Mouse (Mus musculus) lung, embryonic 15.5 days (tissue): Measurements from ENCODE around the gene Vps37b. TPM values are rescaled to one million over a fixed set of nuclear protein-coding genes. Genes with fewer than 3 reads are reported as not detected.

Experiments
- ATAC-seq: fragments of 200-750 bp; cut with Nextera tagmentation; 2 replicates; pipeline ENCODE4 v1.8.0; 2017; ENCODE audit warnings: moderate number of reproducible peaks, borderline replicate concordance; ENCODE audit not compliant: low FRiP score, low TSS enrichment; ENCODE audit errors: extremely low read depth
- H3K27ac ChIP-seq: fragments of 300-500 bp; sonication (generic); 2 replicates; pipeline ENCODE4 v1.5.1; 2015; ENCODE audit warnings: moderate library complexity, mild to moderate bottlenecking, inconsistent platforms
- H3K27me3 ChIP-seq: fragments of 300-500 bp; sonication (generic); 2 replicates; pipeline ENCODE4 v1.6.1; 2015; ENCODE audit warnings: inconsistent platforms
- H3K36me3 ChIP-seq: fragments of 300-500 bp; sonication (generic); 2 replicates; pipeline ENCODE4 v1.6.1; 2015; ENCODE audit warnings: inconsistent platforms
- H3K4me1 ChIP-seq: fragments of 300-500 bp; sonication (generic); 2 replicates; pipeline ENCODE4 v1.6.1; 2015; ENCODE audit warnings: inconsistent platforms
- H3K4me2 ChIP-seq: fragments of 300-500 bp; sonication (generic); 2 replicates; pipeline ENCODE4 v1.6.1; 2015; ENCODE audit warnings: inconsistent platforms, mild to moderate bottlenecking, moderate library complexity
- H3K4me3 ChIP-seq: fragments of 300-500 bp; sonication (generic); 2 replicates; pipeline ENCODE4 v1.5.1; 2015; ENCODE audit warnings: mild to moderate bottlenecking, inconsistent platforms
- H3K9ac ChIP-seq: fragments of 300-500 bp; sonication (generic); 2 replicates; pipeline ENCODE4 v1.6.1; 2015; ENCODE audit warnings: inconsistent platforms
- H3K9me3 ChIP-seq: fragments of 300-500 bp; sonication (generic); 2 replicates; pipeline ENCODE4 v1.6.1; 2016; ENCODE audit warnings: inconsistent platforms
- WGBS: fragments of 180-500 bp; shearing (Covaris S2); methylation state at CpG from one replicate; pipeline ENCODE4 v1.1.7; 2015; 5-methylcytosine and 5-hydroxymethylcytosine counted together
- polyA plus RNA-seq: library from polyadenylated mRNA; unstranded; fragments of >200 nt; fragmentation: Nextera tagmentation; extraction: Ambion mirVana; gene quantifications from 2 replicates; pipeline ENCODE4 v1.2.1, GENCODE M21; 2015

Gene Vps37b
- polyA plus RNA-seq, 1 experiment from 2014 or later: 41.3 TPM

GRCm38 (mm10) chr5:124043212-124043978 lies 11.3 kb upstream of the Vps37b start:
- Histone ChIP-seq H3K27ac (peak overlapping the region; percentile 25; the same call in 1 of the 2 replicates), H3K9ac (no peak overlapping the region), H3K4me1 (peaks cover 9% of the 10 kb centered on the region), H3K4me2 (0 out of 2 replicates have a peak overlapping the region, but pooled peaks have one; percentile 4), H3K36me3 (no peaks in the 10 kb centered on the region), H3K27me3 (no peaks in the 10 kb centered on the region), H3K9me3 (no peaks in the 10 kb centered on the region), H3K4me3 (no peak overlapping the region)
- ATAC-seq: peak; percentile 37; the same call in 1 of the 2 replicates
- 41% methylated on average over 10 of the region's 10 CpGs for WGBS

- no peak overlapping the region for H3K4me2 ChIP-seq
- no peaks in the 10 kb centered on the region for H3K36me3 ChIP-seq
- no peak overlapping the region for H3K4me3 ChIP-seq
- H3K9me3 ChIP-seq: no peaks in the 10 kb centered on the region
- H3K27ac ChIP-seq: no peak overlapping the region
- H3K4me1 ChIP-seq: peaks cover 13% of the 10 kb centered on the region
- no peak for ATAC-seq
- WGBS: 62% methylated on average over 9 of the region's 9 CpGs
- H3K9ac ChIP-seq: no peak overlapping the region
- H3K27me3 ChIP-seq: no peaks in the 10 kb centered on the region
These were observed 9.0 kb upstream of the Vps37b start for GRCm38 (mm10) chr5:124041097-124041496.

GRCm38 (mm10) chr5:124039602-124040001 lies 7.5 kb upstream of the Vps37b start:
- H3K9ac ChIP-seq: no peak overlapping the region
- H3K4me2 ChIP-seq: no peak overlapping the region
- H3K4me1 ChIP-seq: peaks cover 13% of the 10 kb centered on the region
- no peak overlapping the region for H3K4me3 ChIP-seq
- ATAC-seq: no peak
- H3K27me3 ChIP-seq: no peaks in the 10 kb centered on the region
- H3K27ac ChIP-seq: no peak overlapping the region
- WGBS: 85% methylated on average over 6 of the region's 6 CpGs
- no peaks in the 10 kb centered on the region for H3K9me3 ChIP-seq
- no peaks in the 10 kb centered on the region for H3K36me3 ChIP-seq

GRCm38 (mm10) chr5:124036836-124037235 lies 4.8 kb upstream of the Vps37b start:
- 0 out of 2 replicates have a peak, but pooled peaks cover 4% of the 10 kb centered on the region for H3K4me1 ChIP-seq

GRCm38 (mm10) chr5:124036341-124036740 lies 4.3 kb upstream of the Vps37b start:
- Histone ChIP-seq H3K9me3 (no peaks in the 10 kb centered on the region), H3K27ac (no peak overlapping the region), H3K4me2 (no peak overlapping the region), H3K4me1 (0 out of 2 replicates have a peak, but pooled peaks cover 4% of the 10 kb centered on the region), H3K4me3 (no peak overlapping the region), H3K27me3 (no peaks in the 10 kb centered on the region), H3K36me3 (no peaks in the 10 kb centered on the region), H3K9ac (no peak overlapping the region)
- WGBS: 28% methylated on average over 6 of the region's 6 CpGs
- ATAC-seq: no peak

More at GRCm38 (mm10) chr5:124036836-124037235, 4.8 kb upstream of the Vps37b start:
- ATAC-seq: no peak
- WGBS: 63% methylated on average over 5 of the region's 5 CpGs
- Histone ChIP-seq H3K4me3 (no peak overlapping the region), H3K27ac (no peak overlapping the region), H3K36me3 (no peaks in the 10 kb centered on the region), H3K4me2 (no peak overlapping the region), H3K9ac (no peak overlapping the region), H3K27me3 (no peaks in the 10 kb centered on the region), H3K9me3 (no peaks in the 10 kb centered on the region)

- Histone ChIP-seq H3K27ac (no peak overlapping the region), H3K4me2 (no peak overlapping the region), H3K36me3 (no peaks in the 10 kb centered on the region), H3K4me3 (no peak overlapping the region), H3K9me3 (no peaks in the 10 kb centered on the region), H3K4me1 (0 out of 2 replicates have a peak, but pooled peaks cover 9% of the 10 kb centered on the region), H3K9ac (no peak overlapping the region), H3K27me3 (no peaks in the 10 kb centered on the region)
- ATAC-seq: no peak
- WGBS: 63% methylated on average over 8 of the region's 8 CpGs
These were observed 3.7 kb upstream of the Vps37b start for GRCm38 (mm10) chr5:124035806-124036205.

- 79% methylated on average over 9 of the region's 9 CpGs for WGBS
- no peak overlapping the region for H3K4me2 ChIP-seq
- H3K4me3 ChIP-seq: no peak overlapping the region
- ATAC-seq: no peak
- no peaks in the 10 kb centered on the region for H3K36me3 ChIP-seq
- H3K27ac ChIP-seq: no peak overlapping the region
- H3K4me1 ChIP-seq: peaks cover 13% of the 10 kb centered on the region
- no peak overlapping the region for H3K9ac ChIP-seq
- H3K9me3 ChIP-seq: no peaks in the 10 kb centered on the region
- H3K27me3 ChIP-seq: no peaks in the 10 kb centered on the region
These were observed 3.3 kb upstream of the Vps37b start for GRCm38 (mm10) chr5:124035406-124035805.

GRCm38 (mm10) chr5:124034471-124034870 lies 2.4 kb upstream of the Vps37b start:
- no peaks in the 10 kb centered on the region for H3K36me3 ChIP-seq
- 61% methylated on average over 11 of the region's 11 CpGs for WGBS
- ATAC-seq: no peak
- no peak overlapping the region for H3K4me2 ChIP-seq
- H3K9me3 ChIP-seq: no peaks in the 10 kb centered on the region
- peaks cover 22% of the 10 kb centered on the region for H3K4me1 ChIP-seq
- H3K27ac ChIP-seq: no peak overlapping the region
- no peak overlapping the region for H3K9ac ChIP-seq
- no peak overlapping the region for H3K4me3 ChIP-seq
- no peaks in the 10 kb centered on the region for H3K27me3 ChIP-seq

GRCm38 (mm10) chr5:124031068-124031955 lies 758 bp downstream of the Vps37b start:
- Histone ChIP-seq H3K4me1 (peaks cover 45% of the 10 kb centered on the region), H3K4me2 (peak overlapping the region; percentile 87), H3K27me3 (no peaks in the 10 kb centered on the region), H3K36me3 (no peaks in the 10 kb centered on the region), H3K9me3 (no peaks in the 10 kb centered on the region), H3K27ac (peak overlapping the region; percentile 94), H3K4me3 (peak overlapping the region; percentile 86), H3K9ac (peak overlapping the region; percentile 96)
- whole genome bisulfite sequencing: under 1% methylated on average over 26 of the region's 26 CpGs
- peak; percentile 41; the same call in 1 of the 2 replicates for ATAC-seq

GRCm38 (mm10) chr5:124030386-124031067 lies 1.5 kb downstream of the Vps37b start:
- no peak; the same call in 1 of the 2 replicates for ATAC-seq
- 35% methylated on average over 12 of the region's 12 CpGs for WGBS
- peak overlapping the region; percentile 87 for H3K4me2 ChIP-seq
- H3K4me3 ChIP-seq: peak overlapping the region; percentile 86
- H3K36me3 ChIP-seq: no peaks in the 10 kb centered on the region
- H3K9me3 ChIP-seq: no peaks in the 10 kb centered on the region
- no peaks in the 10 kb centered on the region for H3K27me3 ChIP-seq
- peak overlapping the region; percentile 96 for H3K9ac ChIP-seq
- H3K27ac ChIP-seq: peak overlapping the region; percentile 94
- H3K4me1 ChIP-seq: peaks cover 53% of the 10 kb centered on the region

- Histone ChIP-seq H3K36me3 (no peaks in the 10 kb centered on the region), H3K4me2 (peak overlapping the region; percentile 87), H3K27me3 (no peaks in the 10 kb centered on the region), H3K27ac (no peak overlapping the region), H3K9me3 (no peaks in the 10 kb centered on the region), H3K9ac (no peak overlapping the region), H3K4me1 (peaks cover 64% of the 10 kb centered on the region), H3K4me3 (peak overlapping the region; percentile 4; the same call in 1 of the 2 replicates)
- ATAC-seq: no peak
- 67% methylated on average over 19 of the region's 19 CpGs for WGBS
These were observed 2.6 kb downstream of the Vps37b start for GRCm38 (mm10) chr5:124029220-124030035.
